Mouse (Mus musculus) right cerebral cortex, postnatal 10 days (tissue): ENCODE data around the gene Slc44a5.

ENCODE experiments used
- DNase-seq, 2 experiments: peaks; one replicate each; pipeline ENCODE4 v3.0.0; 2021; ENCODE audit warnings: low spot score in 2 of 2

Gene Slc44a5

GRCm38 (mm10) chr3:153973171-153973948, at the start of gene Slc44a5:
Slc44a5 (plus strand) TSS chr3:153973436.
- peak; percentile 67 to 68 for DNase-seq

GRCm38 (mm10) chr3:153926333-153926732, 46.9 kb upstream of the Slc44a5 start:
- no peak for DNase-seq

GRCm38 (mm10) chr3:153929526-153929925, 43.7 kb upstream of the Slc44a5 start:
- no peak for DNase-seq

- no peak for DNase-seq
These were observed 40.8 kb upstream of the Slc44a5 start for GRCm38 (mm10) chr3:153932461-153932860.

- no peak for DNase-seq
These were observed 37.4 kb upstream of the Slc44a5 start for GRCm38 (mm10) chr3:153935878-153936277.

GRCm38 (mm10) chr3:153937116-153937810, 36.0 kb upstream of the Slc44a5 start:
- no peak for DNase-seq

- no peak for DNase-seq
These were observed 33.2 kb upstream of the Slc44a5 start for GRCm38 (mm10) chr3:153940021-153940420.

GRCm38 (mm10) chr3:153940486-153940885, 32.8 kb upstream of the Slc44a5 start:
- DNase-seq = no peak

- DNase-seq = no peak
These were observed 31.6 kb upstream of the Slc44a5 start for GRCm38 (mm10) chr3:153941613-153942012.

- no peak for DNase-seq
These were observed 30.1 kb upstream of the Slc44a5 start for GRCm38 (mm10) chr3:153943003-153943640.

- DNase-seq = peak in 1 of 2 experiments; percentile 51
These were observed 29.3 kb upstream of the Slc44a5 start for GRCm38 (mm10) chr3:153943901-153944334.

GRCm38 (mm10) chr3:153944335-153944990, 28.8 kb upstream of the Slc44a5 start, which contains the start of gene Acadm:
Acadm (minus strand) TSS chr3:153944632.
- peak; percentile 95 for DNase-seq

- no peak for DNase-seq
These were observed 26.0 kb upstream of the Slc44a5 start for GRCm38 (mm10) chr3:153947271-153947670.

GRCm38 (mm10) chr3:153948176-153948575, 25.1 kb upstream of the Slc44a5 start:
- DNase-seq = no peak

- no peak for DNase-seq
These were observed 15.3 kb upstream of the Slc44a5 start for GRCm38 (mm10) chr3:153957916-153958315.

- no peak for DNase-seq
These were observed 14.1 kb upstream of the Slc44a5 start for GRCm38 (mm10) chr3:153959035-153959730.

- DNase-seq = no peak
These were observed 13.5 kb upstream of the Slc44a5 start for GRCm38 (mm10) chr3:153959731-153960207.

- DNase-seq = no peak
These were observed 12.4 kb upstream of the Slc44a5 start for GRCm38 (mm10) chr3:153960884-153961283.

GRCm38 (mm10) chr3:153961632-153962389, 11.4 kb upstream of the Slc44a5 start:
- no peak for DNase-seq

GRCm38 (mm10) chr3:153967447-153967846, 5.8 kb upstream of the Slc44a5 start:
- no peak for DNase-seq
